11 mouse cellular contexts compared by ENCODE assay signal in genomic region chr2:4391091-4391490, GRCm38 (mm10).
DNase-seq lines count a peak whose midpoint lies in the region; ATAC-seq and TF ChIP-seq lines count a peak whose summit lies in the region.
"Had no signal": no experiment of that assay in that cellular context is flagged by ENCODE, and none has a peak within 500 bp of the region (broad histone marks: within the 10 kb centered on the region; RNA-seq: fewer than 3 reads in every experiment).

No protein-coding gene starts in this region.

- intact Hi-C loops in heart, postnatal 14 days (cut with DNase I), result no loop called here

- H3K9ac ChIP-seq in heart, embryonic 13.5 days, result no peak overlapping the region
- no peak overlapping the region for H3K9ac ChIP-seq in lung, embryonic 14.5 days
- H3K9ac ChIP-seq in embryonic facial prominence, embryonic 15.5 days, result no peak overlapping the region
- H3K9ac ChIP-seq in stomach, embryonic 15.5 days, result no peak overlapping the region
- H3K9ac ChIP-seq: liver, embryonic 14.5 days; midbrain, embryonic 13.5 days had no signal

- peaks cover 37% of the 10 kb centered on the region for H3K4me1 ChIP-seq in heart, embryonic 13.5 days
- no peaks in the 10 kb centered on the region for H3K4me1 ChIP-seq in lung, embryonic 14.5 days (ENCODE audit: insufficient read depth)
- H3K4me1 ChIP-seq in embryonic facial prominence, embryonic 15.5 days, result peaks cover 21% of the 10 kb centered on the region
- H3K4me1 ChIP-seq in stomach, embryonic 15.5 days, result no peaks in the 10 kb centered on the region

- TF ChIP-seq CTCF in lung, embryonic 14.5 days (IDR thresholded peaks at IDR 0.05; ENCODE audit: low read depth), result no peak

- ATAC-seq in heart, embryonic 13.5 days (ENCODE audit: extremely low read depth, insufficient number of reproducible peaks, low FRiP score, low TSS enrichment), result no peak
- ATAC-seq in lung, embryonic 14.5 days (ENCODE audit: insufficient read depth), result no peak
- ATAC-seq in embryonic facial prominence, embryonic 15.5 days (ENCODE audit: insufficient number of reproducible peaks, low FRiP score, low TSS enrichment, low read depth), result no peak
- ATAC-seq in stomach, embryonic 15.5 days (ENCODE audit: insufficient read depth, low FRiP score, low read depth), result no peak
- ATAC-seq: midbrain, embryonic 13.5 days had no signal

- peak overlapping the region; percentile 71 for H3K27ac ChIP-seq in heart, embryonic 13.5 days (replicated peaks)
- H3K27ac ChIP-seq in lung, embryonic 14.5 days (ENCODE audit: low read depth), result peak overlapping the region; percentile 26; the same call in 1 of the 2 replicates
- H3K27ac ChIP-seq in embryonic facial prominence, embryonic 15.5 days (replicated peaks), result peak overlapping the region; percentile 48
- H3K27ac ChIP-seq in stomach, embryonic 15.5 days, result peak overlapping the region; percentile 18; the same call in 1 of the 2 replicates
- H3K27ac ChIP-seq: liver, embryonic 14.5 days; midbrain, embryonic 13.5 days had no signal

- WGBS in heart, embryonic 13.5 days, result 76% methylated on average over 4 of the region's 4 CpGs
- WGBS in lung, embryonic 14.5 days, result 77% methylated on average over 4 of the region's 4 CpGs
- WGBS in embryonic facial prominence, embryonic 15.5 days, result 81% methylated on average over 4 of the region's 4 CpGs
- WGBS in stomach, embryonic 15.5 days, result 81% methylated on average over 4 of the region's 4 CpGs

- DNase-seq in heart, postnatal 14 days, result no peak
- DNase-seq in lung, embryonic 14.5 days, result no peak
- DNase-seq in lung, postnatal 14 days, result no peak
- no peak for DNase-seq in MN1 (ENCODE audit: low spot score)
- DNase-seq: cerebellum, postnatal 25 days; thymus, postnatal 36 days had no signal

- no peaks in the 10 kb centered on the region for H3K27me3 ChIP-seq in heart, embryonic 13.5 days (replicated peaks)
- no peaks in the 10 kb centered on the region for H3K27me3 ChIP-seq in lung, embryonic 14.5 days (ENCODE audit: insufficient read depth, low read length)
- H3K27me3 ChIP-seq in embryonic facial prominence, embryonic 15.5 days, result no peaks in the 10 kb centered on the region
- H3K27me3 ChIP-seq in stomach, embryonic 15.5 days (replicated peaks), result no peaks in the 10 kb centered on the region
- H3K27me3 ChIP-seq: midbrain, embryonic 13.5 days had no signal

- no peaks in the 10 kb centered on the region for H3K36me3 ChIP-seq in heart, embryonic 13.5 days
- no peaks in the 10 kb centered on the region for H3K36me3 ChIP-seq in lung, embryonic 14.5 days (ENCODE audit: insufficient read depth)
- H3K36me3 ChIP-seq in embryonic facial prominence, embryonic 15.5 days, result no peaks in the 10 kb centered on the region
- H3K36me3 ChIP-seq in stomach, embryonic 15.5 days, result no peaks in the 10 kb centered on the region
- H3K36me3 ChIP-seq: midbrain, embryonic 13.5 days had no signal

- H3K9me3 ChIP-seq in heart, embryonic 13.5 days, result peaks cover 4% of the 10 kb centered on the region; the same call in 1 of the 2 replicates
- no peaks in the 10 kb centered on the region for H3K9me3 ChIP-seq in lung, embryonic 14.5 days (ENCODE audit: low read depth, low read length)
- no peaks in the 10 kb centered on the region for H3K9me3 ChIP-seq in embryonic facial prominence, embryonic 15.5 days (replicated peaks)
- no peaks in the 10 kb centered on the region for H3K9me3 ChIP-seq in stomach, embryonic 15.5 days
- H3K9me3 ChIP-seq: midbrain, embryonic 13.5 days had no signal

- H3K4me3 ChIP-seq in heart, embryonic 13.5 days, result no peak overlapping the region
- no peak overlapping the region for H3K4me3 ChIP-seq in lung, embryonic 14.5 days (ENCODE audit: low read depth, low read length)
- no peak overlapping the region for H3K4me3 ChIP-seq in embryonic facial prominence, embryonic 15.5 days (replicated peaks)
- no peak overlapping the region for H3K4me3 ChIP-seq in stomach, embryonic 15.5 days (replicated peaks)
- H3K4me3 ChIP-seq: midbrain, embryonic 13.5 days had no signal

- H3K4me2 ChIP-seq in heart, embryonic 13.5 days, result no peak overlapping the region
- H3K4me2 ChIP-seq in lung, embryonic 14.5 days, result no peak overlapping the region
- no peak overlapping the region for H3K4me2 ChIP-seq in embryonic facial prominence, embryonic 15.5 days (replicated peaks)
- no peak overlapping the region for H3K4me2 ChIP-seq in stomach, embryonic 15.5 days
- H3K4me2 ChIP-seq: midbrain, embryonic 13.5 days had no signal

Comparison
In these comparisons a context has a peak if more than half of its experiments do, and no peak if none do; other contexts are left out.
1. H3K27ac ChIP-seq: peak in every context shown above with its lines; median percentile 71 in heart, embryonic 13.5 days; 48 in embryonic facial prominence, embryonic 15.5 days; 26 in lung, embryonic 14.5 days; 18 in stomach, embryonic 15.5 days.